Mouse (Mus musculus) lung, embryonic 16.5 days (tissue): Measurements from ENCODE around the gene Kalrn. TPM values are rescaled to one million over a fixed set of nuclear protein-coding genes. Genes with fewer than 3 reads are reported as not detected.

Experiments
- ATAC-seq: fragments of 200-750 bp; cut with Nextera tagmentation; 2 replicates; pipeline ENCODE4 v1.8.0; 2017; ENCODE audit warnings: low read depth, mild to moderate bottlenecking, moderate library complexity
- H3K27ac ChIP-seq: fragments of 300-500 bp; sonication (generic); 2 replicates; pipeline ENCODE4 v1.5.1; 2014; ENCODE audit warnings: mild to moderate bottlenecking, control low read depth, low read length
- H3K27me3 ChIP-seq: fragments of 300-500 bp; sonication (generic); 2 replicates; pipeline ENCODE4 v1.6.1; 2014; ENCODE audit warnings: low read depth, low read length, mixed read lengths; ENCODE audit not compliant: control insufficient read depth, insufficient read depth
- H3K36me3 ChIP-seq: fragments of 300-500 bp; sonication (generic); 2 replicates; pipeline ENCODE4 v1.6.1; 2014; ENCODE audit warnings: low read length; ENCODE audit not compliant: control insufficient read depth, insufficient read depth
- H3K4me1 ChIP-seq: fragments of 300-500 bp; sonication (generic); replicated peaks from 2 replicates; pipeline ENCODE4 v1.6.1; 2014; ENCODE audit warnings: low read length, mixed read lengths; ENCODE audit not compliant: control insufficient read depth, insufficient read depth
- H3K4me2 ChIP-seq: fragments of 300-500 bp; sonication (generic); 2 replicates; pipeline ENCODE4 v1.6.1; 2014; ENCODE audit warnings: low read depth, low read length, control low read depth
- H3K4me3 ChIP-seq: fragments of 300-500 bp; sonication (generic); 2 replicates; pipeline ENCODE4 v1.5.1; 2014; ENCODE audit warnings: mild to moderate bottlenecking, low read length, control low read depth
- H3K9ac ChIP-seq: fragments of 300-500 bp; sonication (generic); 2 replicates; pipeline ENCODE4 v1.6.1; 2014; ENCODE audit warnings: low read length, control low read depth
- H3K9me3 ChIP-seq: fragments of 300-500 bp; sonication (generic); 2 replicates; pipeline ENCODE4 v1.6.1; 2016; ENCODE audit warnings: low read length; ENCODE audit not compliant: control insufficient read depth
- WGBS: fragments of 180-500 bp; shearing (Covaris S2); extraction: QIAGEN DNeasy Blood & Tissue Kit; methylation state at CpG from one replicate; pipeline ENCODE4 v1.1.7; 2014; 5-methylcytosine and 5-hydroxymethylcytosine counted together
- polyA plus RNA-seq: library from polyadenylated mRNA; unstranded; fragments of >200 nt; fragmentation: Nextera tagmentation; extraction: Ambion mirVana; gene quantifications from 2 replicates; pipeline ENCODE4 v1.2.1, GENCODE M21; 2015

The Kalrn gene
- polyA plus RNA-seq, 1 experiment from 2014 or later = 16.8 TPM

GRCm38 (mm10) chr16:34034267-34034666, 539.1 kb downstream of the Kalrn start:
- ATAC-seq = no peak
- H3K9me3 ChIP-seq = no peaks in the 10 kb centered on the region
- H3K4me2 ChIP-seq = no peak overlapping the region
- no peak overlapping the region for H3K4me3 ChIP-seq
- no peak overlapping the region for H3K27ac ChIP-seq
- H3K9ac ChIP-seq = no peak overlapping the region
- peaks cover 44% of the 10 kb centered on the region for H3K4me1 ChIP-seq
- H3K36me3 ChIP-seq = peaks cover 2% of the 10 kb centered on the region; the same call in 1 of the 2 replicates
- WGBS = 92% methylated on average over 17 of the region's 17 CpGs
- H3K27me3 ChIP-seq = no peaks in the 10 kb centered on the region

GRCm38 (mm10) chr16:34032011-34032645, 541.2 kb downstream of the Kalrn start:
- ATAC-seq = no peak
- no peak overlapping the region for H3K4me2 ChIP-seq
- no peak overlapping the region for H3K27ac ChIP-seq
- no peak overlapping the region for H3K4me3 ChIP-seq
- no peaks in the 10 kb centered on the region for H3K9me3 ChIP-seq
- peaks cover 32% of the 10 kb centered on the region for H3K4me1 ChIP-seq
- no peak overlapping the region for H3K9ac ChIP-seq
- WGBS = 80% methylated on average over 12 of the region's 12 CpGs
- no peaks in the 10 kb centered on the region for H3K27me3 ChIP-seq
- H3K36me3 ChIP-seq = peaks cover 4% of the 10 kb centered on the region

GRCm38 (mm10) chr16:34031565-34031964, 541.8 kb downstream of the Kalrn start:
- H3K4me3 ChIP-seq = no peak overlapping the region
- H3K4me1 ChIP-seq = peaks cover 26% of the 10 kb centered on the region
- ATAC-seq = no peak
- H3K9me3 ChIP-seq = no peaks in the 10 kb centered on the region
- no peaks in the 10 kb centered on the region for H3K27me3 ChIP-seq
- H3K4me2 ChIP-seq = no peak overlapping the region
- peaks cover 10% of the 10 kb centered on the region for H3K36me3 ChIP-seq
- no peak overlapping the region for H3K9ac ChIP-seq
- H3K27ac ChIP-seq = no peak overlapping the region
- WGBS = 83% methylated on average over 9 of the region's 9 CpGs

GRCm38 (mm10) chr16:34030379-34030778, 543.0 kb downstream of the Kalrn start:
- peaks cover 16% of the 10 kb centered on the region for H3K4me1 ChIP-seq
- H3K4me2 ChIP-seq = no peak overlapping the region
- 55% methylated on average over 4 of the region's 4 CpGs for WGBS
- no peak overlapping the region for H3K9ac ChIP-seq
- H3K4me3 ChIP-seq = no peak overlapping the region
- no peaks in the 10 kb centered on the region for H3K9me3 ChIP-seq
- peak overlapping the region; percentile 37 for H3K27ac ChIP-seq
- peak; percentile 76 for ATAC-seq
- peaks cover 10% of the 10 kb centered on the region for H3K36me3 ChIP-seq
- no peaks in the 10 kb centered on the region for H3K27me3 ChIP-seq

GRCm38 (mm10) chr16:34029790-34030189, 543.5 kb downstream of the Kalrn start:
- Histone ChIP-seq H3K9me3 (no peaks in the 10 kb centered on the region), H3K4me1 (peaks cover 11% of the 10 kb centered on the region), H3K27ac (peak overlapping the region; percentile 19; the same call in 1 of the 2 replicates), H3K27me3 (no peaks in the 10 kb centered on the region), H3K4me2 (no peak overlapping the region), H3K9ac (no peak overlapping the region), H3K4me3 (no peak overlapping the region), H3K36me3 (peaks cover 10% of the 10 kb centered on the region)
- WGBS = 51% methylated on average over 5 of the region's 5 CpGs
- ATAC-seq = no peak

- H3K4me3 ChIP-seq = no peak overlapping the region
- no peaks in the 10 kb centered on the region for H3K4me1 ChIP-seq
- no peak overlapping the region for H3K9ac ChIP-seq
- H3K36me3 ChIP-seq = peaks cover 35% of the 10 kb centered on the region
- no peaks in the 10 kb centered on the region for H3K27me3 ChIP-seq
- H3K9me3 ChIP-seq = peaks cover 5% of the 10 kb centered on the region; the same call in 1 of the 2 replicates
- no peak overlapping the region for H3K27ac ChIP-seq
- H3K4me2 ChIP-seq = no peak overlapping the region
- ATAC-seq = no peak
- 97% methylated on average over 8 of the region's 8 CpGs for WGBS
Observed at GRCm38 (mm10) chr16:34017241-34017640, 556.1 kb downstream of the Kalrn start.

- 82% methylated on average over 20 of the region's 20 CpGs for WGBS
- no peak overlapping the region for H3K4me3 ChIP-seq
- peaks cover 5% of the 10 kb centered on the region; the same call in 1 of the 2 replicates for H3K9me3 ChIP-seq
- ATAC-seq = no peak
- H3K36me3 ChIP-seq = peaks cover 35% of the 10 kb centered on the region
- no peak overlapping the region for H3K27ac ChIP-seq
- H3K9ac ChIP-seq = no peak overlapping the region
- no peaks in the 10 kb centered on the region for H3K4me1 ChIP-seq
- no peak overlapping the region for H3K4me2 ChIP-seq
- no peaks in the 10 kb centered on the region for H3K27me3 ChIP-seq
Observed at GRCm38 (mm10) chr16:34011991-34012845, 561.1 kb downstream of the Kalrn start.

GRCm38 (mm10) chr16:34009567-34009966, 563.8 kb downstream of the Kalrn start:
- Histone ChIP-seq H3K4me3 (no peak overlapping the region), H3K9me3 (peaks cover 5% of the 10 kb centered on the region; the same call in 1 of the 2 replicates), H3K27me3 (no peaks in the 10 kb centered on the region), H3K4me2 (no peak overlapping the region), H3K27ac (no peak overlapping the region), H3K36me3 (peaks cover 22% of the 10 kb centered on the region), H3K9ac (no peak overlapping the region), H3K4me1 (peaks cover 6% of the 10 kb centered on the region)
- 83% methylated on average over 2 of the region's 2 CpGs for WGBS
- ATAC-seq = no peak

- no peaks in the 10 kb centered on the region for H3K27me3 ChIP-seq
- H3K4me2 ChIP-seq = no peak overlapping the region
- peaks cover 9% of the 10 kb centered on the region; the same call in 1 of the 2 replicates for H3K36me3 ChIP-seq
- WGBS = 99% methylated on average over 3 of the region's 3 CpGs
- H3K9ac ChIP-seq = no peak overlapping the region
- H3K27ac ChIP-seq = no peak overlapping the region
- no peak for ATAC-seq
- peaks cover 5% of the 10 kb centered on the region; the same call in 1 of the 2 replicates for H3K9me3 ChIP-seq
- H3K4me3 ChIP-seq = no peak overlapping the region
- H3K4me1 ChIP-seq = peaks cover 26% of the 10 kb centered on the region
Observed at GRCm38 (mm10) chr16:34005986-34006385, 567.3 kb downstream of the Kalrn start.
